Mouse (Mus musculus): ENCODE results near the gene Cep128. TPM values are rescaled to one million over a fixed set of nuclear protein-coding genes. Genes with fewer than 3 reads are reported as not detected.

The Cep128 gene
- polyA plus RNA-seq, 1 experiment from 2014 or later, result 14.5 TPM

DNA sequence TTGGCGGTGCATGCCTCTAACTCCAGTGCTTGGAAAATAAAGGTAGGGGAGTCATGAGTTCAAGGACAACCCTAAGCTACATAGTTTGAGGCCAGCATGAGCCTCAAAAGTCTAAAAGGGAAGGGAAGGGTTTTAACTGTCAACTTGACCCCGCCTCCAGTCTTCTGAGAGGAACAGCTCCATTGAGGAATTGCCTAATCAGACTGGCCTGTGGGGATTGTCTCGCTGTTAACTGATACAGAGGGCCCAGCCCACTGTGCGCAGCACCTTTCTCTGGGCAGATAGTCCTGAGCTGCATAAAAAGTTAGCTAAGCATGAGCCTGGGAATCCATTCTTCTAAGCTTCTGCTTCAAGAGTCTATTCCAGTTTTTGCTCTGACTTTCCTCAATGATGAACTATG is 56.7 kb downstream of the Cep128 start:
- 57% methylated on average over 4 of the region's 4 CpGs for WGBS
- Histone ChIP-seq H3K9me3 (ENCODE audit: control insufficient read depth, low read length) (no peaks in the 10 kb centered on the region), H3K4me1 (replicated peaks; ENCODE audit: control insufficient read depth, insufficient read depth, low read length) (peaks cover 7% of the 10 kb centered on the region; the same call in 1 of the 2 replicates), H3K9ac (ENCODE audit: low read depth, low read length) (no peak overlapping the region), H3K36me3 (ENCODE audit: control insufficient read depth, insufficient read depth, low read length) (no peaks in the 10 kb centered on the region), H3K27ac (ENCODE audit: low read depth, low read length) (peak overlapping the region; percentile 19; the same call in 1 of the 2 replicates), H3K4me2 (no peak overlapping the region), H3K27me3 (replicated peaks; ENCODE audit: control insufficient read depth, insufficient read depth, low read length) (no peaks in the 10 kb centered on the region), H3K4me3 (ENCODE audit: low read depth, low read length) (no peak overlapping the region)
- ATAC-seq (replicated peaks; ENCODE audit: low FRiP score) (peak; percentile 89), DNase-seq (ENCODE audit: low spot score) (no peak)

DNA sequence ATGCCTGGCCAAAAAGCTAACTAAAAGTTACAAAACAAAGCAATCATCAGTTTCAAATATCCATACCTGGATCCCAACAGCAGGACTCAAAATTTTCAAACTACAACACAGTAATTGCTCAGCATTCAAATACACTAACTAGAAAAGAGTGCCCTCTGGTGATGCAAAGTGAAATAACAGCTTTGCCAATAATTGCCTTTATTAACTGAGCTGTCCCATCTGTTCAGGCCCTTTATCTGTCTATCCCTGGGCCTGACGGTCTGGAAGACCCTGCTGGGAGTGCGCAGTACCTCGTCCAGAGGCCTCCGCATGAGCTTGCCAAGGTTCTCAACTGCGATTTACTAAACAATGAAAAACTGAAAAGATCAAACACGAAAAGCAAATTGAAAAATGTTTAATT is 58.1 kb downstream of the Cep128 start:
- Histone ChIP-seq H3K36me3 (ENCODE audit: control insufficient read depth, insufficient read depth, low read length) (no peaks in the 10 kb centered on the region), H3K4me3 (ENCODE audit: low read depth, low read length) (no peak overlapping the region), H3K4me1 (replicated peaks; ENCODE audit: control insufficient read depth, insufficient read depth, low read length) (peaks cover 7% of the 10 kb centered on the region; the same call in 1 of the 2 replicates), H3K9me3 (ENCODE audit: control insufficient read depth, low read length) (no peaks in the 10 kb centered on the region), H3K4me2 (no peak overlapping the region), H3K27me3 (replicated peaks; ENCODE audit: control insufficient read depth, insufficient read depth, low read length) (no peaks in the 10 kb centered on the region), H3K9ac (ENCODE audit: low read depth, low read length) (no peak overlapping the region), H3K27ac (ENCODE audit: low read depth, low read length) (no peak overlapping the region)
- peak; percentile 36 for DNase-seq (ENCODE audit: low spot score)
- 54% methylated on average over 6 of the region's 6 CpGs for WGBS
- peak; percentile 44 for ATAC-seq (replicated peaks; ENCODE audit: low FRiP score)

DNA sequence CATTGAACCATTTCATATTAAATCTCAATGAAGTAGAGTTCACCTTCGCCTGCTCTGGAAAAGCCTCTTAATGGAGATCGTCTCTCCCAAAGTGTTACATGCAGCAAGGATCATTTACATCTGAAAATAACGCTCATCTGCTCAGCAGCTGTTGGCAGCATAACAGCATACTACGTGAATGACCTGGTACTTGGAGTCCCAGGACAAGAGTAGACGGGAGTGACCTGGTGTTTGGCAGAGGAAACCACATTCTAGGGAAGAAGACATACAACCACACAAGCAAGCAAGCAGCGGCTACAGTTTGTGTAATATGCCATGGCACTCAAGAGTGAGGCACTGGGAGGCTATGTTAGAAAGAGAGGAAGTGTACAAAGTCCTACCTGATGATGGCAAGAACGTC is 69.2 kb downstream of the Cep128 start:
- no peaks in the 10 kb centered on the region for H3K9me3 ChIP-seq (ENCODE audit: control insufficient read depth, low read length)
- ATAC-seq (replicated peaks; ENCODE audit: low FRiP score) (no peak), DNase-seq (ENCODE audit: low spot score) (no peak)
- H3K4me3 ChIP-seq (ENCODE audit: low read depth, low read length), result no peak overlapping the region
- no peak overlapping the region for H3K27ac ChIP-seq (ENCODE audit: low read depth, low read length)
- 86% methylated on average over 7 of the region's 7 CpGs for WGBS
- H3K4me2 ChIP-seq, result no peak overlapping the region
- H3K27me3 ChIP-seq (replicated peaks; ENCODE audit: control insufficient read depth, insufficient read depth, low read length), result no peaks in the 10 kb centered on the region
- no peaks in the 10 kb centered on the region for H3K36me3 ChIP-seq (ENCODE audit: control insufficient read depth, insufficient read depth, low read length)
- no peaks in the 10 kb centered on the region for H3K4me1 ChIP-seq (replicated peaks; ENCODE audit: control insufficient read depth, insufficient read depth, low read length)
- no peak overlapping the region for H3K9ac ChIP-seq (ENCODE audit: low read depth, low read length)

DNA sequence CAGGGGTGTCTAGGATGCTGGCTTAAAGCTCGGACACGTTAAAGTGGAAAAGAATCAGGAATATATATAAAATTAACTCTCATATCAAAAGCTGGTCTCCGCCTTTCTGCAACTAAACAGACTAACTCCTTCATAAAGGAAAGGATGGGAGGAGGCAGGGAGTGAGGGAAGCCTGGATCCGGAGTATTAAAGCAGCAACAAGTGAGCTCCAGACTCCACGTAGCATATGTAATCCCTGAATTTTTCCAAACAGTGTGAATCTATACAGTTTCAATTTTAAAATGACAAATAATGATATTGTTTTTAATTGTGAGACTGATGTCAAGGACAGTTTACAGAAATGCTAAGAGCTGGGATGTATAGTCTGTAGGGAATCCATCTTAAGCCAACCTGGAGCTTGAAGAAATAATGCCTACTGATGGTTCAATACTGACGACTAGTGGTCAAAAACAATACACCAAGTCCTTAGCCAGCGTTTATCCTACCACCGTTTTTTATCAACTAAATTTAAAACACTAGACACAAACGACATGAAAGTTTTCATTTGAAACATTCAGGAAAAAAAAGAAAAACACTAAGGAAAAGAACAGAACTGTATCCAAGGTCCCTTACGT is 70.1 kb downstream of the Cep128 start:
- H3K4me3 ChIP-seq (ENCODE audit: low read depth, low read length), result no peak overlapping the region
- H3K9ac ChIP-seq (ENCODE audit: low read depth, low read length), result no peak overlapping the region
- H3K9me3 ChIP-seq (ENCODE audit: control insufficient read depth, low read length), result no peaks in the 10 kb centered on the region
- no peak overlapping the region for H3K4me2 ChIP-seq
- DNase-seq (ENCODE audit: low spot score) (no peak), ATAC-seq (replicated peaks; ENCODE audit: low FRiP score) (peak; percentile 66)
- no peaks in the 10 kb centered on the region for H3K27me3 ChIP-seq (replicated peaks; ENCODE audit: control insufficient read depth, insufficient read depth, low read length)
- no peaks in the 10 kb centered on the region for H3K4me1 ChIP-seq (replicated peaks; ENCODE audit: control insufficient read depth, insufficient read depth, low read length)
- 61% methylated on average over 10 of the region's 10 CpGs for WGBS
- H3K36me3 ChIP-seq (ENCODE audit: control insufficient read depth, insufficient read depth, low read length), result no peaks in the 10 kb centered on the region
- no peak overlapping the region for H3K27ac ChIP-seq (ENCODE audit: low read depth, low read length)

DNA sequence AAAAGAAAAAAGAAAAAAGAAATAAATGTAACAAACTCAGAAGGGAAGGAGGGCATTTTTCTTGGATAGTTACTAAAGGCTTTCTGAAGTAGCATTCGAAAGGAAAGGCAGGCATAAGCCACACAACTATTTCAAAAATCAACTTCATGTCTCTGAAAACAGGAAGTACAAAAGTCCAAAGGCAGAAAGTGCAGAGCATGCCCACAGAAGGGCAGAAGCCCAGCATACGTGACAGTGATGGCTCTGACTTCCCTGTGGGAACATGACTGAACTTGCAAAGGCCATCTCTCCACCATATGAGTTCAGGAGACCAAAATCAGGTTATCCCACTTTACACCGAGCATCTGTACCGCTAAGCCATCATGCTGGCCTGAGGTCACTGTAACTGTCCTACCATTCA is 71.6 kb downstream of the Cep128 start:
- Histone ChIP-seq H3K9me3 (ENCODE audit: control insufficient read depth, low read length) (no peaks in the 10 kb centered on the region), H3K36me3 (ENCODE audit: control insufficient read depth, insufficient read depth, low read length) (no peaks in the 10 kb centered on the region), H3K27me3 (replicated peaks; ENCODE audit: control insufficient read depth, insufficient read depth, low read length) (no peaks in the 10 kb centered on the region), H3K9ac (ENCODE audit: low read depth, low read length) (no peak overlapping the region), H3K4me1 (replicated peaks; ENCODE audit: control insufficient read depth, insufficient read depth, low read length) (no peaks in the 10 kb centered on the region), H3K4me3 (ENCODE audit: low read depth, low read length) (no peak overlapping the region), H3K4me2 (no peak overlapping the region), H3K27ac (ENCODE audit: low read depth, low read length) (no peak overlapping the region)
- no peak for ATAC-seq (replicated peaks; ENCODE audit: low FRiP score)
- WGBS, result 86% methylated on average over 4 of the region's 4 CpGs
- no peak for DNase-seq (ENCODE audit: low spot score)

DNA sequence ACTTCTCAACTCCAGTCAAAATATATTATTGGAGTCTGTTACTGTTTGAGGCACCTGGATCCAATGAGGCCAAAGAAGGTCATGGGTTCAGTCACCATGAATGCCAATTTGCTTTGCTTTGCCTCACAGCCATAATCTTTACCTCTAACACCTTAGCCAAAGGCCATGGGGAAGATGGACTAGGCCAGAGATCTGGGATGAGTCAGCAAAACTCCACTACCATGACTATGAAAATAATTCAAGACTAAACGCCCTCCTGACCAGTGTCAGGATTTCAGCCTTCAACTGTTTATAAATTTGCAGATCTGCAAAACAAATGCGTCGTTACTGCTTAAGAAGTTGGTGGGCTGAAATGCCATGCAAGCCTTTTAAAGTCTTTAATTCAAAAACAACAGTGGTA is 76.5 kb downstream of the Cep128 start:
- ATAC-seq (replicated peaks; ENCODE audit: low FRiP score) (no peak), DNase-seq (ENCODE audit: low spot score) (no peak)
- no peak overlapping the region for H3K4me3 ChIP-seq (ENCODE audit: low read depth, low read length)
- H3K4me1 ChIP-seq (replicated peaks; ENCODE audit: control insufficient read depth, insufficient read depth, low read length), result no peaks in the 10 kb centered on the region
- H3K27me3 ChIP-seq (replicated peaks; ENCODE audit: control insufficient read depth, insufficient read depth, low read length), result no peaks in the 10 kb centered on the region
- no peaks in the 10 kb centered on the region for H3K36me3 ChIP-seq (ENCODE audit: control insufficient read depth, insufficient read depth, low read length)
- H3K27ac ChIP-seq (ENCODE audit: low read depth, low read length), result no peak overlapping the region
- H3K4me2 ChIP-seq, result no peak overlapping the region
- no peak overlapping the region for H3K9ac ChIP-seq (ENCODE audit: low read depth, low read length)
- 73% methylated on average over 3 of the region's 3 CpGs for WGBS
- no peaks in the 10 kb centered on the region for H3K9me3 ChIP-seq (ENCODE audit: control insufficient read depth, low read length)

DNA sequence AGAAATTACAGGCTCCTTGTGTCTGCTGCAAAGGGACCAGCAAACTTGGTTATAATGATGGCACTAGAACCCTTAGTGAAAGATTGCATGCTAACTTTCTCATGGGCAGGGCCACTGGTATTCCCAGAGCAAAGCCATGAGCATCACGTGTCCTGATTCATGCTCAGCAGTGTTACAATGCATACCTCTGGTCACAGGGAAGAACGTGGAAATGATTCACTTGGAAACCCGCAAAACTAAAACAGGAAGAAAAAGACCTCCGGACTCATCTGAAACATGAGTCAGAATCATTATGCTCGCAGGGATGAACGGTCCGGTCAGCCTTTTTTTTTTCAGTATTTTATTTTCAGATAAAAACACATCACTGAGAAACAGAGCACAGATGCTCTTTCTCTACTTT is 78.4 kb downstream of the Cep128 start:
- 88% methylated on average over 7 of the region's 7 CpGs for WGBS
- ATAC-seq (replicated peaks; ENCODE audit: low FRiP score) (no peak), DNase-seq (ENCODE audit: low spot score) (no peak)
- Histone ChIP-seq H3K9me3 (ENCODE audit: control insufficient read depth, low read length) (no peaks in the 10 kb centered on the region), H3K36me3 (ENCODE audit: control insufficient read depth, insufficient read depth, low read length) (no peaks in the 10 kb centered on the region), H3K4me1 (replicated peaks; ENCODE audit: control insufficient read depth, insufficient read depth, low read length) (no peaks in the 10 kb centered on the region), H3K9ac (ENCODE audit: low read depth, low read length) (no peak overlapping the region), H3K27ac (ENCODE audit: low read depth, low read length) (no peak overlapping the region), H3K4me3 (ENCODE audit: low read depth, low read length) (no peak overlapping the region), H3K4me2 (no peak overlapping the region), H3K27me3 (replicated peaks; ENCODE audit: control insufficient read depth, insufficient read depth, low read length) (no peaks in the 10 kb centered on the region)

DNA sequence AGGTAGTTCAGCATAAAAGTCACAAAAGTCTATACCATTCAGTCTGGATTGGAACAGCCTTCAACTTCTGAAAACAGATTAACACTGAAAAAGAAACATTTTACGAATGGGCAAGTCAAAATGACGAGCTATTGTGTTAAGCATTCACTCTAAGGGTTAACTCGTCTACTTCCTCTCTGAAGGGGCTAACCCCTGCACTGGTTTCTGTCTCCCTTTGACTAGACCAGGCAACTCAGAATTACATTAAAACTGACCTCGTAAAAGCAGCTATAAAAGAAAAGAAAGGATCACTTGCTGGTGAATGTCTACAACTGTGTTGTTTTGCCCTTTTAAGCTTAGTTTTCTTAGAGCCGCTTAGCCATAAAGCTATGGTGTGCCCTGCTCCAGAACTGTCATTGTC is 79.2 kb downstream of the Cep128 start:
- H3K9me3 ChIP-seq (ENCODE audit: control insufficient read depth, low read length), result no peaks in the 10 kb centered on the region
- H3K4me2 ChIP-seq, result no peak overlapping the region
- H3K4me3 ChIP-seq (ENCODE audit: low read depth, low read length), result no peak overlapping the region
- WGBS, result 75% methylated on average over 5 of the region's 5 CpGs
- no peaks in the 10 kb centered on the region for H3K27me3 ChIP-seq (replicated peaks; ENCODE audit: control insufficient read depth, insufficient read depth, low read length)
- H3K27ac ChIP-seq (ENCODE audit: low read depth, low read length), result no peak overlapping the region
- DNase-seq (ENCODE audit: low spot score) (no peak), ATAC-seq (replicated peaks; ENCODE audit: low FRiP score) (no peak)
- no peaks in the 10 kb centered on the region for H3K36me3 ChIP-seq (ENCODE audit: control insufficient read depth, insufficient read depth, low read length)
- H3K4me1 ChIP-seq (replicated peaks; ENCODE audit: control insufficient read depth, insufficient read depth, low read length), result no peaks in the 10 kb centered on the region
- H3K9ac ChIP-seq (ENCODE audit: low read depth, low read length), result no peak overlapping the region

DNA sequence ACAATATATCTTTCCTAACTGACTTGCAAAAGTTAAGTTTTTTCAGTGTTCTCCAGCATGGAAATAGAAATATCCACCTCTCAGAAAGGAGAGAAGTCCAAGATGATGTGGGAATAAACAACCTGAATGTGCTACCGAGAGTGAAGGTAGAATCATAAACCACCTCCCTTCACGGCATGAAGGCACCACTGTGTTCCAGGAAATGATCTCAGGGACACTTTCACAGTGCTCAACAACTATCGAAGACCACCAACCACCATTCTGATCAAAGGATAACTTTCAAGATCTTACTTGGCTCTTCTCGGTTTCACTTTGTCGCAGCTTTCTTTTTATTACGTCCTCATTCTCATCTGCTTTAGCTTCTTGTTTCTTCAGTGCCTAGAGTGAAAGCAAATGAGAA is 85.5 kb downstream of the Cep128 start:
- ATAC-seq (replicated peaks; ENCODE audit: low FRiP score), result no peak

More for the DNA sequence above, 85.5 kb downstream of the Cep128 start:
- no peak overlapping the region for H3K27ac ChIP-seq (ENCODE audit: low read depth, low read length)
- no peak for DNase-seq (ENCODE audit: low spot score)
- H3K4me2 ChIP-seq, result no peak overlapping the region
- peaks cover 3% of the 10 kb centered on the region; the same call in 1 of the 2 replicates for H3K36me3 ChIP-seq (ENCODE audit: control insufficient read depth, insufficient read depth, low read length)
- H3K9me3 ChIP-seq (ENCODE audit: control insufficient read depth, low read length), result no peaks in the 10 kb centered on the region
- 94% methylated on average over 6 of the region's 6 CpGs for WGBS
- H3K9ac ChIP-seq (ENCODE audit: low read depth, low read length), result no peak overlapping the region
- H3K4me3 ChIP-seq (ENCODE audit: low read depth, low read length), result no peak overlapping the region
- H3K27me3 ChIP-seq (replicated peaks; ENCODE audit: control insufficient read depth, insufficient read depth, low read length), result no peaks in the 10 kb centered on the region
- peaks cover 4% of the 10 kb centered on the region for H3K4me1 ChIP-seq (replicated peaks; ENCODE audit: control insufficient read depth, insufficient read depth, low read length)

Measured in liver, embryonic 11.5 days (tissue).